Mouse (Mus musculus) myocyte (in vitro differentiated cells): ENCODE data around the gene 3110082J24Rik. TPM values are rescaled to one million over a fixed set of nuclear protein-coding genes. Genes with fewer than 3 reads are reported as not detected.

Source experiments
- H3K27me3 ChIP-seq: one replicate; pipeline ENCODE4 v1.6.1; 2011; ENCODE audit not compliant: control insufficient read depth, insufficient read depth, insufficient read length
- H3K36me3 ChIP-seq: one replicate; pipeline ENCODE4 v1.6.1; 2011; ENCODE audit not compliant: control insufficient read depth, insufficient read depth
- H3K4me2 ChIP-seq: one replicate; pipeline ENCODE4 v1.6.1; 2011; ENCODE audit warnings: low read depth, control low read depth
- H3K4me3 ChIP-seq: one replicate; pipeline ENCODE4 v1.5.1; 2011; ENCODE audit warnings: mild to moderate bottlenecking, control low read depth, moderate library complexity
- H3K79me2 ChIP-seq: one replicate; pipeline ENCODE4 v1.6.1; 2011; ENCODE audit not compliant: control insufficient read depth, insufficient read depth
- H3ac ChIP-seq: one replicate; pipeline ENCODE4 v1.6.1; 2011; ENCODE audit not compliant: control insufficient read depth, insufficient read length
- CEBPB ChIP-seq: IDR thresholded peaks from 2 replicates; pipeline ENCODE4 v1.6.1; 2011; ENCODE audit warnings: mild to moderate bottlenecking, moderate library complexity; ENCODE audit not compliant: poor library complexity, insufficient read depth, severe bottlenecking
- E2F4 ChIP-seq: IDR thresholded peaks from one replicate; pipeline ENCODE4 v1.6.1; 2011; ENCODE audit warnings: mild to moderate bottlenecking, control low read depth, moderate library complexity; ENCODE audit not compliant: insufficient read depth
- MAX ChIP-seq: IDR thresholded peaks from one replicate; pipeline ENCODE4 v1.6.1; 2011; ENCODE audit warnings: low read depth, mild to moderate bottlenecking, control low read depth
- MYOD1 ChIP-seq, 3 experiments: IDR thresholded peaks; one replicate each; pipeline ENCODE4 v1.6.1; 2011; ENCODE audit warnings: control low read depth in 2 of 3, low read depth in 2 of 3, mild to moderate bottlenecking in 2 of 3, moderate library complexity in 1 of 3; ENCODE audit not compliant: insufficient read length in 2 of 3, control insufficient read depth in 1 of 3
- MYOG ChIP-seq, 3 experiments: IDR thresholded peaks; one replicate each; pipeline ENCODE4 v1.6.1; 2011; ENCODE audit warnings: control low read depth in 2 of 3, low read depth in 2 of 3, mild to moderate bottlenecking in 2 of 3; ENCODE audit not compliant: insufficient read length in 2 of 3, control insufficient read depth in 1 of 3, insufficient read depth in 1 of 3
- POLR2A ChIP-seq: IDR thresholded peaks from one replicate; pipeline ENCODE4 v1.6.1; 2011; ENCODE audit warnings: low read depth, mild to moderate bottlenecking, control low read depth, moderate library complexity; ENCODE audit not compliant: insufficient read length
- POLR2AphosphoS2 ChIP-seq: IDR thresholded peaks from one replicate; pipeline ENCODE4 v1.6.1; 2011; ENCODE audit warnings: low read depth, control low read depth; ENCODE audit not compliant: insufficient read length
- REST ChIP-seq: IDR thresholded peaks from one replicate; pipeline ENCODE4 v1.6.1; 2011; ENCODE audit warnings: mild to moderate bottlenecking, control low read depth, moderate library complexity; ENCODE audit not compliant: insufficient read depth, insufficient read length
- SRF ChIP-seq: IDR thresholded peaks from one replicate; pipeline ENCODE4 v1.6.1; 2011; ENCODE audit warnings: low read depth; ENCODE audit not compliant: control insufficient read depth, insufficient read length
- TCF12 ChIP-seq: IDR thresholded peaks from one replicate; pipeline ENCODE4 v1.6.1; 2011; ENCODE audit warnings: mild to moderate bottlenecking, control low read depth; ENCODE audit not compliant: poor library complexity, insufficient read depth, severe bottlenecking
- TCF3 ChIP-seq: IDR thresholded peaks from one replicate; pipeline ENCODE4 v1.6.1; 2011; ENCODE audit warnings: low read depth, control low read depth; ENCODE audit not compliant: insufficient read length
- USF1 ChIP-seq: IDR thresholded peaks from one replicate; pipeline ENCODE4 v1.6.1; 2011; ENCODE audit warnings: low read depth, mild to moderate bottlenecking, control low read depth, moderate library complexity
- polyA plus RNA-seq: library from polyadenylated mRNA; unstranded; fragments of >200 nt; fragmentation: generic; extraction: Trizol; gene quantifications from one replicate; pipeline ENCODE4 v1.2.1, GENCODE M21; 2012; ENCODE audit warnings: missing spikeins

3110082J24Rik gene
- polyA plus RNA-seq, 1 experiment = 0.08 TPM

GRCm38 (mm10) chr5:30119163-30119562 is 13.3 kb upstream of the 3110082J24Rik start:
- TF ChIP-seq POLR2AphosphoS2 (no peak), TCF12 (no peak), USF1 (no peak), E2F4 (no peak), TCF3 (no peak), POLR2A (no peak), CEBPB (no peak), MAX (no peak), MYOD1 (IDR thresholded peaks at IDR 0.05; ENCODE audit: control insufficient read depth in 1 of 3, insufficient read length in 2 of 3, low read depth in 2 of 3) (no peak), MYOG (IDR thresholded peaks at IDR 0.05; ENCODE audit: control insufficient read depth in 1 of 3, insufficient read depth in 1 of 3, insufficient read length in 2 of 3, low read depth in 2 of 3) (no peak)
- H3K27me3 ChIP-seq = peaks cover 8% of the 10 kb centered on the region
- peaks cover 27% of the 10 kb centered on the region for H3K36me3 ChIP-seq
- H3ac ChIP-seq = no peak overlapping the region
- no peaks in the 10 kb centered on the region for H3K79me2 ChIP-seq
- no peak overlapping the region for H3K4me3 ChIP-seq
- no peak overlapping the region for H3K4me2 ChIP-seq

GRCm38 (mm10) chr5:30118018-30118417 is 12.1 kb upstream of the 3110082J24Rik start:
- Histone ChIP-seq H3K36me3 (peaks cover 22% of the 10 kb centered on the region), H3K4me2 (no peak overlapping the region), H3K27me3 (peaks cover 14% of the 10 kb centered on the region), H3K79me2 (no peaks in the 10 kb centered on the region), H3ac (no peak overlapping the region), H3K4me3 (no peak overlapping the region)
- TF ChIP-seq POLR2A (no peak), MAX (no peak), USF1 (no peak), TCF3 (no peak), MYOG (IDR thresholded peaks at IDR 0.05; ENCODE audit: control insufficient read depth in 1 of 3, insufficient read depth in 1 of 3, insufficient read length in 2 of 3, low read depth in 2 of 3) (no peak), E2F4 (no peak), TCF12 (no peak), CEBPB (no peak)

DNA sequence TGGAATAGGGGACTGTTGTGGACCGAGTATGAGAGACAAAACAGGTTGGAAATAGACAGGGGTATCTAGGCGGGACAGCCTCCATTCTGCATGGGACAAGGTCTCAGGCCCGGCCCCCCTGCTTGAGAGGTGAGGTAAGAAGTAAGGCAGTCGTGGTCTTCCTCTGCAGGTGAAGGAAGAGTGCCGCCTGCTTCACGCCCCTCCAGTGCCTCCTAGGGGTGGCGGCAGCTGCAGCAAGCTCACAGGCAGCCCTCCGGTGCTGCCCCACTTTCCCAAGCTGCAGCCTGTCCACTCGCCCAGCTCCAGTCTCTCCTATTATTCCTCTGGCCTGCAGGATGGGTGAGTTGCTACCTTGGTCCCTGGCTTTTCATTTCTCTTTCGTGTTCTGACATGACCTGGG is 9.8 kb upstream of the 3110082J24Rik start:
- Histone ChIP-seq H3K4me2 (no peak overlapping the region), H3K36me3 (peaks cover 5% of the 10 kb centered on the region), H3K79me2 (no peaks in the 10 kb centered on the region), H3K4me3 (no peak overlapping the region), H3K27me3 (peaks cover 14% of the 10 kb centered on the region), H3ac (no peak overlapping the region)
- TF ChIP-seq TCF12 = no peak
- TF ChIP-seq TCF3 = no peak
- TF ChIP-seq MAX = no peak
- no peak for TF ChIP-seq MYOD1 (IDR thresholded peaks at IDR 0.05; ENCODE audit: control insufficient read depth in 1 of 3, insufficient read length in 2 of 3, low read depth in 2 of 3)
- no peak for TF ChIP-seq REST
- TF ChIP-seq CEBPB = no peak
- no peak for TF ChIP-seq POLR2AphosphoS2

DNA sequence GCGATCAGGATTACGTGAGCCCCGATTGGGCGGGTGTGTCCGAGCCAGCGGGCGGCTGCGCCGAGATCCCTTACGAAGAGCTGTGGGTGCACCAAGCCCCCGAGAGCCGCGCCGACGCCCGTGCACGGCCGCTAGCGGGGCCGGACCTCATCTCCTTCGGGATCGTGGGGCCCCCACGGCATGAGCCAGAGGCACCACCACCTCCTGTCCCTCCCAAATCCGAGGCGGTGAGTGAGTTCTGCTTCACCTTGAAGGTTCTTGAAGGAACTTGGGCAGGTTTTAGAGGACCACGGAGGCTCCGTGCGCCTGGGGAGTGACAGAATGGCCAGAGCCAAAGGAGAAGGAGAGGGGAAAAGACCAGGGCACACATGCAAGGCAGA is 8.9 kb upstream of the 3110082J24Rik start:
- H3K4me2 ChIP-seq = peak overlapping the region; percentile 50
- H3K27me3 ChIP-seq = peaks cover 14% of the 10 kb centered on the region
- H3K4me3 ChIP-seq = no peak overlapping the region
- H3ac ChIP-seq = no peak overlapping the region
- peaks cover 5% of the 10 kb centered on the region for H3K36me3 ChIP-seq
- TF ChIP-seq CEBPB = no peak
- TF ChIP-seq REST = no peak
- TF ChIP-seq TCF12 = no peak
- TF ChIP-seq USF1 = no peak
- no peak for TF ChIP-seq MYOG (IDR thresholded peaks at IDR 0.05; ENCODE audit: control insufficient read depth in 1 of 3, insufficient read depth in 1 of 3, insufficient read length in 2 of 3, low read depth in 2 of 3)
- no peak for TF ChIP-seq SRF
- TF ChIP-seq TCF3 = no peak
- TF ChIP-seq POLR2A = no peak
- TF ChIP-seq MYOD1 (IDR thresholded peaks at IDR 0.05; ENCODE audit: control insufficient read depth in 1 of 3, insufficient read length in 2 of 3, low read depth in 2 of 3) = no peak
- no peak for TF ChIP-seq E2F4
- TF ChIP-seq POLR2AphosphoS2 = no peak
- no peak for TF ChIP-seq MAX
- no peaks in the 10 kb centered on the region for H3K79me2 ChIP-seq

GRCm38 (mm10) chr5:30113881-30114760 is 8.2 kb upstream of the 3110082J24Rik start:
- Histone ChIP-seq H3K27me3 (peaks cover 14% of the 10 kb centered on the region), H3K4me2 (peak overlapping the region; percentile 50), H3K4me3 (no peak overlapping the region), H3K79me2 (no peaks in the 10 kb centered on the region), H3ac (no peak overlapping the region), H3K36me3 (peaks cover 5% of the 10 kb centered on the region)
- no peak for TF ChIP-seq REST
- TF ChIP-seq MAX = no peak
- no peak for TF ChIP-seq USF1
- no peak for TF ChIP-seq MYOG (IDR thresholded peaks at IDR 0.05; ENCODE audit: control insufficient read depth in 1 of 3, insufficient read depth in 1 of 3, insufficient read length in 2 of 3, low read depth in 2 of 3)
- TF ChIP-seq TCF12 = no peak
- TF ChIP-seq POLR2AphosphoS2 = no peak
- no peak for TF ChIP-seq POLR2A
- no peak for TF ChIP-seq CEBPB
- TF ChIP-seq MYOD1 (IDR thresholded peaks at IDR 0.05; ENCODE audit: control insufficient read depth in 1 of 3, insufficient read length in 2 of 3, low read depth in 2 of 3) = no peak
- no peak for TF ChIP-seq SRF
